Mouse (Mus musculus) T-helper 2 cell (primary cell): ENCODE measurements around the gene Gh.

Experiments used
- in situ Hi-C: fragments of 300-600 bp; cut with MboI, MseI; formaldehyde crosslinking; loops from one replicate; pipeline ENCODE4 v1.15.1; 2025; ENCODE audit warnings: high pct_unique_total_duplicates

The Gh gene

DNA sequence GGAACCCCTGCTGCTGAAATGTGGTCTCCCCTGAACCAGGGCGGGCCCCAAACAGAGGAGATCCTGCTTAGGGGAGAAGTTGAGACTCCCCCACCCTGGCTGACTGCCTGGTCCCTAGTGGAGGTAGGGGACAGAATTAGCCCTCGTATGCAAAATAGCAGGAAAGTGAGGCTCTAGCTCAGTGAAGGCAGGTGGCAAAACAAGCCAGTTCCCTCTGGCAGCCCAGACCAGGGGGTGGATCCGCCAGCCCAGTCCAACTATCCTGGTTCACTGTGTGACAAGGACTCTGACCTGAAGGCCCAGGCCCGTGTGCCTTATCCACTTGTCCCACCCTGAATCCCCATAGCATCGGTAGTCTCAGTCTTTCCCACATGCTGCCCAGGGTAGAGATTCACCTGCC is 8.5 kb upstream of the Gh start:
- in situ Hi-C loops = loop anchor here (5.0 kb wide), 1 partner anchor 217 kb away; no protein-coding TSS in a partner anchor

DNA sequence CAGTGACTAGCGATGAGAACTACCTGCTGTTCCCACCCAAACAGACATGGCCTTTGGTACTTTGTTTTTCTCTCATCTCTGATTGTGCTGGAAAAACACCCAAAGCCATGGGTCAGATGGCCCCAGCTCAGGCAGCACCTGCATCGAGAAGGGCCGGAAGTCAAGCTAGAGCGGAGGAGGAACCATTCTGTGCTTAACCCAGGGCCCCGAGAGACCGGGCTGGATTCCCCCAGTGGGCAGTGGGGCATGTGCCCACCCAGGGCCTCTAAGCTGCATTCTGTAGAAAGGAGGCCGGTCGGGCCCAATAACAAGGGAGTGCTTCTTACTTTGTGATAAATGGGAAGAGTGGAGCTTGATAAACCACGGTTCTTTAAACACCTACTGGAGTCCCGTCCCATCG is 6.5 kb upstream of the Gh start:
- in situ Hi-C loops = no loop called here

DNA sequence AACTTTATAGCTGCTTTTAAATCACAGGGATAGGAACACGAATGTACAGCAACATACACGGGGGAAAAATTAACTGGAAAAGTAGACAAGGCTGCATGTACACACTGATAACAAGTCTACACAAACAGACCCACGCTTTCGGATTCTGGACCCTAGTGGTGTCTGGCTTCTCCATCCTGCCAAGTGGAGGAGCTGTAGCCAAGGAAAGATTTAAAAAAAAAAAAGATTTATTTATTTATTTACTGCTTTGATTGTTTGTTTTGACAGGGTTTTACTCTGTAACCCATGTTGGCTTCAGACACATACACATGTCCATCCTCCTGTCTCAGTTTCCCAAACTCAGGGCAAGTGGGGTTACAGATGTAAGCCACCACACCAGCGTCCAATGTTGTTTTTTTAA is 5.8 kb upstream of the Gh start:
- in situ Hi-C loops = no loop called here

DNA sequence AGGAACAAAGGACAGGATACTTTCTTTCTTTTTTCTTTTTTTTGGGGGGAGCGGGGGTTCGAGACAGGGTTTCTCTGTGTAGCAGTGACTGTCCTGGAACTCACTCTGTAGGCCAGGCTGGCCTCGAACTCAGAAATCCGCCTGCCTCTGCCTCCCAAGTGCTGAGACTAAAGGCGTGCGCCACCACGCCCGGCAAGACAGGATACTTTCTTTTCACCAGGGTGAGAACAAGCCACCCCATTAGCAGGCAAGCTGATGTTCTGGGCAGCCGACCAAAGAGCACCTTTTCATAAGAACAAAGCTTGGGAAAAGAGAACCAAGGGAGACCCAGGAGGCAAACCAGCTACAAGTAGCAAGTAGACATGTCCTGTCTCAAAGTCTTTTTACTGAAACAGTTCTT is 5.1 kb upstream of the Gh start:
- in situ Hi-C loops = no loop called here

DNA sequence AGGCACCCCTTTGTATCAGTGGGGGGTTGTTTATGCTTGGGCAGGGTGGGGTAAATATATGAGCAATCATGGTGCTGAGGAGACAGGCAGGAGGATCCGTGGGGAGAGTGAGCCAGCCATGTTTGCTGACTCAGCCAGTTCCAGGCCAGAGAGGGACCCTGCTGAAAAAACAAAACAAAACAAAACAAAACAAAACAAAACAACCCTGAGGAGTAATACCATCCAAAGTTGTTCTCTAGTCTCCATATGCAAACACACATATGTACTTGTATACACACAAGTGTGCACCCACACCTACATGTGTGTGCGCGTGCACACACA is 4.4 kb upstream of the Gh start:
- in situ Hi-C loops = no loop called here

- in situ Hi-C loops = no loop called here
These were observed 3.8 kb upstream of the Gh start for GRCm38 (mm10) chr11:106305348-106306064.

DNA sequence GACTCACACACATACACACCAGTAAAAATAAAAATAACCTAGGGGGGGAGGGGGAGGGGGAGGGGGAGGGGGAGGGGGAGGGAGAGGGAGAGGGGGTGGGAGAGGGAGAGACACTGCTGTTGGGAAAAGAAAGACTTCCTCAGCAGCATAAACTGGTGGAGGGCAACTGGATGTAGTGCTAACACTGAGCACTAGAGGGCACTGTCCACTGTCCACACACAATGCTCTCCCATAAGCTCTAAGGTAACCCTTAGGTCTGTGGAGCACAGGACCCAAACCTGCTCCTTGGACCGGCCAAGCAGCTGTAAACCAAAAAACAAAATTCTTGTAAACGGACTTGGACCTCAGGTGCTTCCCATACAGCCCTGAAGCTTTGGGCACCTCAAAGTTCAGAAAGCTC is 969 bp upstream of the Gh start:
- in situ Hi-C loops = no loop called here

- in situ Hi-C loops = loop anchor here (10.0 kb wide), 1 partner anchor 753 kb away; no protein-coding TSS in a partner anchor
These were observed 9.8 kb downstream of the Gh start for GRCm38 (mm10) chr11:106291861-106292260.

DNA sequence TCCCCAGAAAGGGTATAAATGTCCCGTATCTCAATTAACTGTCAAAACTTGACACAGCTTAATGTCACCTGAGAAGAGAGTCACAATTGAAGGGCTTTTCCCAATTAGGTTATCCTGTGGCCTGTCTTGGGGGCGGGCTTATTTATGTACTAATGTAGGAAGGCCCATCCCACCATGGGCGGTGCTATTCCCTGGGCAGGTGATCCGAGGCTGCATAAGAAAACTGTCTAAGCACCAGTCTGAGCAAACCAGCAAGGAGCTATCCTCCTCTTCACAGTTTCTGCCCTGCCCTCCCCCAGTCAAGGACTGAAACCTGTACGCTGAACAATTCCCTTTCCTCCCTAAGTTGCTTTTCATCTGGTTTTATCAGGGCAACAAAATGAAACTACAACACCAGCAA is 11.3 kb downstream of the Gh start:
- in situ Hi-C loops = loop anchor here (10.0 kb wide), 1 partner anchor 754 kb away; no protein-coding TSS in a partner anchor

GRCm38 (mm10) chr11:106289369-106289768 is 12.3 kb downstream of the Gh start:
- in situ Hi-C loops = no loop called here

- in situ Hi-C loops = no loop called here
These were observed 14.7 kb downstream of the Gh start for GRCm38 (mm10) chr11:106286987-106287386.

DNA sequence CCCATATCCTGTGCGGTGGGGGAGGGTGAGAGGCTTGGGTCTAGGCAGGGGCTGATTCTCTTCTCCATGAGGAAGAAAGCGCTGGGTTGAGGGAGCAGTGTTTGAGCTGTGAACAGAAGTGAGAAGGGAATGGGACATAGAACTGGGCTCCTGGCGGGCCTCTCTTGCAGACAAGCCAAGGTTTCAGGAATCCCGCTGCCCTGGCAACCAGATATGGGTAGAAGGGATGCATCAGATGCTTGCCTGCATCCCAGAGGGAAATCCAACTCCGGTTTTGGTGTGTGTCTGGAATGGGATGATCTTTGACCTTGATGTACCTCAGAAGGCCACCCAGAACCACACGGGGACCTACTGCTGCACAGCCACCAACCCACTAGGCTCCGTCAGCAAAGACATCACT is 15.5 kb downstream of the Gh start:
- in situ Hi-C loops = no loop called here

GRCm38 (mm10) chr11:106284126-106284525 is 17.5 kb downstream of the Gh start:
- in situ Hi-C loops = no loop called here

DNA sequence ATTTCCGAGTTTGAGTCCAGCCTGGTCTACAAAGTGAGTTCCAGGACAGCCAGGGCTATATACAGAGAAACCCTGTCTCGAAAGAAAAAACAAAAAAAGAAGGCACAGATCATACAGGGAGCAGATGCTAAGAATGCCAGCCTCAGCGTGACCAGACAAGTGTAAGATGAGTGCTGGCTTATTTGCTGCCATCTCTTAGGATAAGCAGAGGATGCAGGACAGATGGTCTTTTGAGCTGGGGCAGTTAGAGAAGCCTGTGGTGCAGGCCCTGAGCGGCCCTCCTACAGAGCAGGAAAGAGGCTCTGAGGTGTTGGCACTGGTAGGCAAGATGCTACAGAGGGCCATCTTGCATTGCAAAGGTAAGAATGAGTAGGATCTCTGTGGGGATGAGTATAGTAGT is 18.3 kb downstream of the Gh start:
- in situ Hi-C loops = no loop called here

- in situ Hi-C loops = no loop called here
These were observed 19.2 kb downstream of the Gh start for GRCm38 (mm10) chr11:106282452-106282851.

GRCm38 (mm10) chr11:106276454-106276853 is 25.2 kb downstream of the Gh start, which contains the start of gene Tcam1:
Gene Tcam1, plus strand, starts transcription at chr11:106276672.
- in situ Hi-C loops = no loop called here

GRCm38 (mm10) chr11:106274971-106275411 is 26.7 kb downstream of the Gh start:
- in situ Hi-C loops = no loop called here

DNA sequence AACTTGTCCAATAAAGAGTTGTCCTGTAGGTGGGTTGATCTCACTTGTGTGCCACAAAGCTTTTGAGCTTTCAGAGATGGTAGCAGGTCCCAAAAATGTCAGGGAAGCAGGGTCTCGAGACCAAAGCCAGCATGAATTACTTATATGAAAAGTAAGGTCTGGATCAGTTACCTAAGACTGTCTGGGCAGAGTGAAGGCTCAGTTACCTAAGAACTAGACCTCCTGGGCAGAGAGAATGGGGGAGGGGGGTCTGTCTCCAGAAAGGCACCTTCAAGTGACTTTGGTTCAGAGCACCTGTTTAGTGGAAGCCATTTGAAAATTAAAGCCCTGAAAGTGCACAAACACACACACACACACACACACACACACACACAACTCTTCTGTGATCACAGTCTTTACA is 27.3 kb downstream of the Gh start:
- in situ Hi-C loops = no loop called here

- in situ Hi-C loops = no loop called here
These were observed 27.9 kb downstream of the Gh start for GRCm38 (mm10) chr11:106273811-106274210.

GRCm38 (mm10) chr11:106273311-106273684 is 28.4 kb downstream of the Gh start:
- in situ Hi-C loops = no loop called here

DNA sequence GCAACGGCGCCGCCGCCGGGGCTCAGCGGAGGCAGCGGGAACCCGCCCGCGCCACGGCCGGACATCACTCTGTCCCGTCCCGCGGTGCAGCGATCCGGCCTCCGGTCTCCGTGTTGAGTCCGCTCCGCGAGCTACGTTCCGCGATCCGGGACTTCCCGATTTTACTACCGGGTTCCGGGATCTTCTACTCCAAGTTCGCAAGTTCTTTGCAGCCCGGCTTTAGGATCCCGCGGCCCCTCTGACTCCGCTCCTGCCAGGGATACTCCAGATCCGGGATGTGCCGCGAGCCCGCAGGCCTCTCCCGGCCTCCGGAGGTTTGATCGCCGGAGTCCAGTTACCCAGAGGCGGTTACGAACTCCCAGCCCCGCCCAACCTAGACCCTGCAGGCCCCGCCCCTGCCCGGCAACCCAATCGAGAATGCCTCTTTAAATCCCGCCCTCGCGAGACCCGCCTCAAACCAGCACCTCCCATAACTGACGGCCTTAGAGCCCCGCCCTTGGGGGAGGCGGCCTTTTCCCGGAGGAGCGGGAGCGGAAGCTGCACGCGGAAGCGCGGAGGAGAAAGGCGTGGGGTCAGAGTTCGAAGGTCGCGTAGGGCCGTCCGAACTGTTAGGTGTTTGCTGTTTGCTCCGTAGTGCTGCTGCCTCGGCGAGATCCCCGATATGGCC is 28.9 kb downstream of the Gh start, which contains the start of gene Smarcd2:
Gene Smarcd2 (minus strand): TSS at position 329 of the 667 bp plus-strand sequence.
- in situ Hi-C loops = no loop called here

DNA sequence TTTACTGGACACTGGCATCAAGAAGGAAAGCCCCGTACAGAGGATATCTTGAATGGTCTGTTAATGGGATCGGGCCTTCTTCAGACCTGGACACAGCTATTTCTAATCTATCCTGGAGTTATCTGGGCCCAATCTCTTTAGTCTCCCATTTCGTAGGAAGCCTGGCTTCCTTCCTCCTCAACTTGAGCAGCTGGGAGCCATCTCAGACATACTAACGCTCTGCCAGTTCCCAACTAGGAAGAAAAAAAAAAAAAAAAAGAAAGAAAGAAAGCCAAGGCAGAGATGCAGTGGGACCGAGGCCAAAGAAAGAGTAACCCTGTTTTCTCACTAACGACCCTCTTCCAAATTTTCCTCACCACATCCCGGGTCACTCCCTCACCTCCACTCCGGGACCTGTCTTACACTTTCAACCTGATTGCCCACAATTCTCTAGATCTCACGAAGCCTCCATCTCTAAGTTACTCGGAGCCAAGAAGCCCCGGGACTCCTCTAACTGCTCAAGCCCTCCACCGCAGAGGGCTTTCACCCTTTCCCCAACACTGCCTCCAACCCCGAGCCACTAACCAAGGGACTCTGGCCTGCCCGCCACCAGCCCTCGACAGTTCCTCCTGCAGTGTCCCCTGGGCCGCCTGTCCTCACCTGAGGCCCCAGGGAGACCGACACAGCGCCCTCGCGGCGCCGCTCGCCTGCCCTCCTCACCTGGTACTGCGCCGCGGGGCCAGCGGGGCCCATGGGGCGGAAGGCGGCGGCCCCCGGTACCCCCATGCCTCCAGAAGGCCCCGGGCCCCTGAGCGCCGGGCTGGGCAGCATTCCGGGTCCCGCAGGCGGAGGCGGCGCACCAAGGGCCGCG is 29.6 kb downstream of the Gh start:
- in situ Hi-C loops = no loop called here
